Mouse (Mus musculus): Measurements from ENCODE around the gene Map2k4. TPM values are rescaled to one million over a fixed set of nuclear protein-coding genes. Genes with fewer than 3 reads are reported as not detected.
A peak's percentile ranks its signal among the peaks of the same experiment; 100 is the strongest.

The Map2k4 gene
- polyA plus RNA-seq, 1 experiment from 2014 or later = 109 TPM

DNA sequence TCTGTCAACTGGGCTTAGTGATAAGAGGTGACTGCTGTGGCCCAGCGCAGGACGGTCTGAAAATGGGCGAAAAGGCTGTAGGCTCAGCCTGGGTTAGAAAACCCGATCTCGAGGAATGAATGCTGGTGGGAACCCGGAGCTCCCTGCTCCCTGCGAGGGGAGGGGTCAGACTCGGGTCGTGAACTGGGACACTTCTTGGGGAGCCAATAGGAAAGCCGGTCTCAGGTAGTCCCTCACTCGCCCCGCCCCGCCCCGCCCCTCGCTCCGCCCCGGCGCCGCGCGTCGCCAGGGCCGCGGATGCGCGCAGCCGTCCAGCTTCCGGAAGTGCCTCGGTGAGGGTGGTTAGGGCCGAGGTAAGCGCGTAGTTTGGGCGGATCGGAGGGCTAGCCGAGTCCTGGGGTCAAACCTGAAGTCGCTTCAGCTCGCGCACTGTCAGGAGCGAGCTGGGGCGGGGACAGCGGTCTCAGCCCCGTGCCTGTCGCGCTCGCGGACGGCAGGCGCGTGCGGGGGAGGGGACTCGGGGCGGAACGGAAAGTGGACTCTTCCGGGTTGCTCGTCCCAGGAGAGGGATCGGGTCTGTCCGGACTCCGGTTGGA is 18.9 kb upstream of the Map2k4 start, which contains the start of gene Zkscan6:
Gene Zkscan6 (plus strand): TSS at position 267 of the 596 bp plus-strand sequence.
- WGBS = under 1% methylated on average over 48 of the region's 58 CpGs
- no peaks in the 10 kb centered on the region for H3K9me3 ChIP-seq (replicated peaks; ENCODE audit: control insufficient read depth, low read length, poor library complexity, severe bottlenecking)
- peak; percentile 96 for ATAC-seq

GRCm38 (mm10) chr11:65806321-65806904 is 18.3 kb upstream of the Map2k4 start:
- no peaks in the 10 kb centered on the region for H3K27me3 ChIP-seq (ENCODE audit: control insufficient read depth, insufficient read depth, low read depth, low read length)
- WGBS = 2% methylated on average over 20 of the region's 20 CpGs
- H3K9me3 ChIP-seq (replicated peaks; ENCODE audit: control insufficient read depth, low read length, poor library complexity, severe bottlenecking) = no peaks in the 10 kb centered on the region
- ATAC-seq = no peak; the same call in 1 of the 2 replicates
- H3K4me1 ChIP-seq (ENCODE audit: control insufficient read depth, insufficient read depth, low read length) = peaks cover 17% of the 10 kb centered on the region
- peak overlapping the region; percentile 72 for H3K4me2 ChIP-seq (ENCODE audit: low read length)
- no peaks in the 10 kb centered on the region for H3K36me3 ChIP-seq (ENCODE audit: control insufficient read depth, insufficient read depth, low read length)
- peak overlapping the region; percentile 85 for H3K4me3 ChIP-seq (ENCODE audit: low read depth, low read length)
- H3K9ac ChIP-seq (ENCODE audit: low read depth, low read length) = peak overlapping the region; percentile 82
- peak overlapping the region; percentile 78 for H3K27ac ChIP-seq (ENCODE audit: low read length)

More for the DNA sequence above, 18.9 kb upstream of the Map2k4 start, which contains the start of gene Zkscan6:
- Histone ChIP-seq H3K4me2 (ENCODE audit: low read length) (peak within 1 kb of the TSS; percentile 72), H3K4me3 (ENCODE audit: low read depth, low read length) (peak within 1 kb of the TSS; percentile 85), H3K27ac (ENCODE audit: low read length) (peak within 1 kb of the TSS; percentile 78), H3K4me1 (ENCODE audit: control insufficient read depth, insufficient read depth, low read length) (peaks cover 17% of the 10 kb centered on the region), H3K9ac (ENCODE audit: low read depth, low read length) (peak within 1 kb of the TSS; percentile 82), H3K27me3 (ENCODE audit: control insufficient read depth, insufficient read depth, low read depth, low read length) (no peaks in the 10 kb centered on the region), H3K36me3 (ENCODE audit: control insufficient read depth, insufficient read depth, low read length) (no peaks in the 10 kb centered on the region)

GRCm38 (mm10) chr11:65801899-65802298 is 13.8 kb upstream of the Map2k4 start:
- H3K4me2 ChIP-seq (ENCODE audit: low read length) = no peak overlapping the region
- H3K4me1 ChIP-seq (ENCODE audit: control insufficient read depth, insufficient read depth, low read length) = peaks cover 6% of the 10 kb centered on the region; the same call in 1 of the 2 replicates
- H3K27ac ChIP-seq (ENCODE audit: low read length) = no peak overlapping the region
- H3K9me3 ChIP-seq (replicated peaks; ENCODE audit: control insufficient read depth, low read length, poor library complexity, severe bottlenecking) = no peaks in the 10 kb centered on the region
- 69% methylated on average over 3 of the region's 3 CpGs for WGBS
- ATAC-seq = no peak
- H3K36me3 ChIP-seq (ENCODE audit: control insufficient read depth, insufficient read depth, low read length) = no peaks in the 10 kb centered on the region
- H3K9ac ChIP-seq (ENCODE audit: low read depth, low read length) = no peak overlapping the region
- H3K27me3 ChIP-seq (ENCODE audit: control insufficient read depth, insufficient read depth, low read depth, low read length) = no peaks in the 10 kb centered on the region
- no peak overlapping the region for H3K4me3 ChIP-seq (ENCODE audit: low read depth, low read length)

- no peaks in the 10 kb centered on the region for H3K4me1 ChIP-seq (ENCODE audit: control insufficient read depth, insufficient read depth, low read length)
- 85% methylated on average over 1 of the region's 1 CpGs for WGBS
- H3K9ac ChIP-seq (ENCODE audit: low read depth, low read length) = no peak overlapping the region
- no peaks in the 10 kb centered on the region for H3K36me3 ChIP-seq (ENCODE audit: control insufficient read depth, insufficient read depth, low read length)
- H3K27ac ChIP-seq (ENCODE audit: low read length) = no peak overlapping the region
- ATAC-seq = no peak
- no peaks in the 10 kb centered on the region for H3K27me3 ChIP-seq (ENCODE audit: control insufficient read depth, insufficient read depth, low read depth, low read length)
- no peak overlapping the region for H3K4me3 ChIP-seq (ENCODE audit: low read depth, low read length)
- no peak overlapping the region for H3K4me2 ChIP-seq (ENCODE audit: low read length)
- H3K9me3 ChIP-seq (replicated peaks; ENCODE audit: control insufficient read depth, low read length, poor library complexity, severe bottlenecking) = no peaks in the 10 kb centered on the region
These were observed 7.8 kb upstream of the Map2k4 start for GRCm38 (mm10) chr11:65795896-65796295.

GRCm38 (mm10) chr11:65794428-65795219 is 6.5 kb upstream of the Map2k4 start:
- Histone ChIP-seq H3K9me3 (replicated peaks; ENCODE audit: control insufficient read depth, low read length, poor library complexity, severe bottlenecking) (no peaks in the 10 kb centered on the region), H3K27ac (ENCODE audit: low read length) (no peak overlapping the region), H3K4me1 (ENCODE audit: control insufficient read depth, insufficient read depth, low read length) (no peaks in the 10 kb centered on the region), H3K4me3 (ENCODE audit: low read depth, low read length) (no peak overlapping the region), H3K9ac (ENCODE audit: low read depth, low read length) (no peak overlapping the region), H3K27me3 (ENCODE audit: control insufficient read depth, insufficient read depth, low read depth, low read length) (no peaks in the 10 kb centered on the region), H3K4me2 (ENCODE audit: low read length) (no peak overlapping the region), H3K36me3 (ENCODE audit: control insufficient read depth, insufficient read depth, low read length) (no peaks in the 10 kb centered on the region)
- ATAC-seq = no peak
- WGBS = 83% methylated on average over 10 of the region's 10 CpGs

DNA sequence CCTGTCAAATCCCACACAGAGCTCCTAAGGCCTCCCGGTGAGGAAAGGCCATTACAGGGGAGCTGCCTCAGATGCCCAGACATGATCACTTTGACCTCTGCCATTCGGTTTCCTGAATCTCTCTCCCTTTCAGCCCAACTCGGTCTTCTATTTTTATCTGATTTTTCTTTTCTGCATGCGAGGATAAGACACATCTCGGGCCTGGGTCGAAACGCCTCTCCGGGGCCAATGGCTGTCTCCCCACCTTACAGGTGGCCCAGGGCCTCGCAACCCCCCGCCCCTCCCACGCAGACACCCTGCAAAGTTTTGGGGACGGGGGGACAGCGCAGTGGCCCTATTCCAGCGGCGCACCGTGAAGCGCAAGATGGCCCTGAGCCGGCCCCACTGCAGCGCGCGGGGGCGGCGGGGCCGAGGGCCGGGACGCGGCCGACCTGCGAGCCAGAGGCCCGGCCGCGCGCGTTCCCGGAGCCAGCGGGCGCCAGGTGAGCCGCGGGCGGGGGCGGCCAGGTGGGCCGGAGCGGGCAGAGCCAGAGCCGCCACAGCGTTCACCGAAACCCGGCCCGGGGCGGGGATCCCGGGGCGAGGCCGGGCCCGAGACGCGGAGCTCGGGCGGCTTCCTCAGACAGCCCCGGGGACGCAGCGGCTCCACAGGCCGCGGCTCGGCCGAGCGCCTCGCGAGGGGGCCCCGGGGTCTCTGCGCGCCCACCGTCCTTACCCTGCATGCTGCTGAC is 511 bp downstream of the Map2k4 start:
- H3K4me1 ChIP-seq (ENCODE audit: control insufficient read depth, insufficient read depth, low read length) = peaks cover 13% of the 10 kb centered on the region

GRCm38 (mm10) chr11:65786160-65786559 is 1.9 kb downstream of the Map2k4 start:
- Histone ChIP-seq H3K9me3 (replicated peaks; ENCODE audit: control insufficient read depth, low read length, poor library complexity, severe bottlenecking) (no peaks in the 10 kb centered on the region), H3K27ac (ENCODE audit: low read length) (no peak overlapping the region), H3K4me1 (ENCODE audit: control insufficient read depth, insufficient read depth, low read length) (peaks cover 13% of the 10 kb centered on the region), H3K4me3 (ENCODE audit: low read depth, low read length) (peak overlapping the region; percentile 7; the same call in 1 of the 2 replicates), H3K36me3 (ENCODE audit: control insufficient read depth, insufficient read depth, low read length) (no peaks in the 10 kb centered on the region), H3K4me2 (ENCODE audit: low read length) (peak overlapping the region; percentile 90), H3K9ac (ENCODE audit: low read depth, low read length) (no peak overlapping the region), H3K27me3 (ENCODE audit: control insufficient read depth, insufficient read depth, low read depth, low read length) (no peaks in the 10 kb centered on the region)
- no peak for ATAC-seq
- WGBS = 91% methylated on average over 2 of the region's 2 CpGs

More for the DNA sequence above, 511 bp downstream of the Map2k4 start:
- Histone ChIP-seq H3K36me3 (ENCODE audit: control insufficient read depth, insufficient read depth, low read length) (no peaks in the 10 kb centered on the region), H3K4me3 (ENCODE audit: low read depth, low read length) (peak overlapping the region; percentile 98), H3K9ac (ENCODE audit: low read depth, low read length) (peak overlapping the region; percentile 99), H3K4me2 (ENCODE audit: low read length) (peak overlapping the region; percentile 90), H3K27ac (ENCODE audit: low read length) (peak overlapping the region; percentile 92), H3K27me3 (ENCODE audit: control insufficient read depth, insufficient read depth, low read depth, low read length) (no peaks in the 10 kb centered on the region), H3K9me3 (replicated peaks; ENCODE audit: control insufficient read depth, low read length, poor library complexity, severe bottlenecking) (no peaks in the 10 kb centered on the region)
- peak; percentile 89 for ATAC-seq
- WGBS = under 1% methylated on average over 61 of the region's 71 CpGs

DNA sequence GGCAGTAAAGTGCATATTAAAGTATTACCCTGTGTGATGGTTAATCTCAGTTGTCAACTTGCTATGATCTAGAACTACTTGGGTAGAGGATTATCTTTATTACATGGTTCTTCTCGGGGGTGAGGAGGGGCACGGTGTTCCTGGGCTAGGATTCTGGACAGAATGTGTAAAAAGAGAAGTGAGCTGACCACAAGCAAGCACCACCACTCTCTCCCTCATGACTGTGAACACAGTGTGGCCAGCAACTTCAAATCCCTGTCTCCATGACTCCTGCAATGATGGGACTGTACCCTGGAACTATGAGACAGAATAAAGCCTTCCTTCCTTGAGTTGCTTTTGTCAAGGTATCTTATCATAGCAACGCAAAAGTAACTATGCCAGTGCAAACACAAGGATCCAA is 6.5 kb downstream of the Map2k4 start:
- H3K9me3 ChIP-seq (replicated peaks; ENCODE audit: control insufficient read depth, low read length, poor library complexity, severe bottlenecking) = no peaks in the 10 kb centered on the region
- no peak overlapping the region for H3K27ac ChIP-seq (ENCODE audit: low read length)
- H3K4me2 ChIP-seq (ENCODE audit: low read length) = no peak overlapping the region
- ATAC-seq = no peak
- no peak overlapping the region for H3K9ac ChIP-seq (ENCODE audit: low read depth, low read length)
- peaks cover 8% of the 10 kb centered on the region for H3K4me1 ChIP-seq (ENCODE audit: control insufficient read depth, insufficient read depth, low read length)
- peaks cover 8% of the 10 kb centered on the region for H3K36me3 ChIP-seq (ENCODE audit: control insufficient read depth, insufficient read depth, low read length)
- H3K4me3 ChIP-seq (ENCODE audit: low read depth, low read length) = no peak overlapping the region
- no peaks in the 10 kb centered on the region for H3K27me3 ChIP-seq (ENCODE audit: control insufficient read depth, insufficient read depth, low read depth, low read length)
- WGBS = 82% methylated on average over 3 of the region's 3 CpGs
